Mouse (Mus musculus) naive thymus-derived CD4-positive, alpha-beta T cell, adult 2 months (primary cell): ENCODE measurements at regions not wholly inside any gene's neighbourhood (a gene's known extent, or its start where the extent isn't known, plus 50 kb on each side); places are given as distances from the start of the nearest gene placed in this dataset.

ENCODE experiments used
- DNase-seq: peaks from one replicate; pipeline ENCODE4 v3.0.0-alpha.2; 2011; ENCODE audit warnings: low read depth

- DNase-seq = no peak
These were observed 52.6 kb upstream of the Zbtb40 start for GRCm38 (mm10) chr4:137101169-137101568.

GRCm38 (mm10) chr4:137100756-137101155 is 52.2 kb upstream of the Zbtb40 start:
- DNase-seq = no peak
